Mouse (Mus musculus) CD4-positive naive resting alpha-beta T cell, adult 76 days (primary cell): ENCODE data around the gene Nthl1. TPM values are rescaled to one million over a fixed set of nuclear protein-coding genes. Genes with fewer than 3 reads are reported as not detected.

ENCODE experiments used
- total RNA-seq: library from RNA; stranded (reverse); gene quantifications from one replicate; pipeline ENCODE4 v1.2.4, GENCODE M21; 2023

Nthl1 gene
- total RNA-seq, result 2.0 TPM

GRCm38 (mm10) chr17:24632167-24632812, at the start of gene Nthl1, which contains the start of gene Tsc2:
TSS of gene Nthl1 (plus strand) at chr17:24632680.
TSS of gene Tsc2 (minus strand) at chr17:24632630.

GRCm38 (mm10) chr17:24650070-24650616, 17.7 kb downstream of the Nthl1 start, which contains the start of gene Slc9a3r2:
TSS of gene Slc9a3r2 (minus strand) at chr17:24650327.

GRCm38 (mm10) chr17:24658017-24658758, 25.7 kb downstream of the Nthl1 start, which contains the start of gene Npw:
TSS of gene Npw (minus strand) at chr17:24658457.

GRCm38 (mm10) chr17:24669545-24670245, 37.2 kb downstream of the Nthl1 start, which contains the start of gene Zfp598:
TSS of gene Zfp598 (plus strand) at chr17:24669687.

Other genes with a start within 250 kb of the Nthl1 start
- 191 TPM for gene Rnps1, start 218.1 kb upstream of the Nthl1 start, total RNA-seq
- 13.7 TPM for gene Eci1, start 206.0 kb upstream of the Nthl1 start, total RNA-seq
- 3.6 TPM for gene Dnase1l2, start 189.6 kb upstream of the Nthl1 start, total RNA-seq
- 68.1 TPM for gene E4f1, start 162.4 kb upstream of the Nthl1 start, total RNA-seq
- gene Pgp, start 162.3 kb upstream of the Nthl1 start, total RNA-seq, result 10.9 TPM
- gene Bricd5, start 158.8 kb upstream of the Nthl1 start, total RNA-seq, result 0.59 TPM
- gene Mlst8, start 153.6 kb upstream of the Nthl1 start, total RNA-seq, result 12.4 TPM
- gene Caskin1, start 144.1 kb upstream of the Nthl1 start, total RNA-seq, result not detected
- gene Traf7, start 104.7 kb upstream of the Nthl1 start, total RNA-seq, result 189 TPM
- 1.8 TPM for gene Rab26, start 98.5 kb upstream of the Nthl1 start, total RNA-seq
- 86.7 TPM for gene Pkd1, start 82.8 kb upstream of the Nthl1 start, total RNA-seq
- 56.1 TPM for gene Tsc2, start 50 bp upstream of the Nthl1 start, total RNA-seq
- 0.73 TPM for gene Slc9a3r2, start 17.6 kb downstream of the Nthl1 start, total RNA-seq
- gene Npw, start 25.8 kb downstream of the Nthl1 start, total RNA-seq, result not detected
- 63.8 TPM for gene Zfp598, start 37.0 kb downstream of the Nthl1 start, total RNA-seq
- not detected for gene Syngr3, start 57.3 kb downstream of the Nthl1 start, total RNA-seq
- 14.5 TPM for gene Gfer, start 63.5 kb downstream of the Nthl1 start, total RNA-seq
- 2.7 TPM for gene Noxo1, start 63.6 kb downstream of the Nthl1 start, total RNA-seq
- 29.7 TPM for gene Tbl3, start 75.0 kb downstream of the Nthl1 start, total RNA-seq
- gene Rnf151, start 85.4 kb downstream of the Nthl1 start, total RNA-seq, result not detected
- gene Rps2, start 85.4 kb downstream of the Nthl1 start, total RNA-seq, result 1,468 TPM
- gene Ndufb10, start 91.8 kb downstream of the Nthl1 start, total RNA-seq, result 64.9 TPM
- not detected for gene Rpl3l, start 95.1 kb downstream of the Nthl1 start, total RNA-seq
- gene Msrb1, start 104.0 kb downstream of the Nthl1 start, total RNA-seq, result 31.3 TPM
- gene Hs3st6, start 120.3 kb downstream of the Nthl1 start, total RNA-seq, result not detected
- not detected for gene Meiob, start 171.6 kb downstream of the Nthl1 start, total RNA-seq
- 29.9 TPM for gene Hagh, start 207.5 kb downstream of the Nthl1 start, total RNA-seq
- gene Fahd1, start 217.7 kb downstream of the Nthl1 start, total RNA-seq, result 2.1 TPM
- not detected for gene Igfals, start 233.3 kb downstream of the Nthl1 start, total RNA-seq